Mouse (Mus musculus) spleen, adult 2 months (tissue): ENCODE results near the gene Ankrd27.
A peak's percentile ranks its signal among the peaks of the same experiment; 100 is the strongest.

Experiments
- CTCF ChIP-seq: fragments of 200-500 bp; IDR thresholded peaks from 2 replicates; pipeline ENCODE4 v1.5.1; 2011; ENCODE audit warnings: mild to moderate bottlenecking, inconsistent platforms; ENCODE audit not compliant: insufficient read depth, insufficient read length, insufficient replicate concordance; ENCODE audit errors: extremely low read depth
- POLR2A ChIP-seq: fragments of 200-500 bp; IDR thresholded peaks from 2 replicates; pipeline ENCODE4 v1.6.1; 2011; ENCODE audit warnings: low read depth, low read length, inconsistent platforms

DNA sequence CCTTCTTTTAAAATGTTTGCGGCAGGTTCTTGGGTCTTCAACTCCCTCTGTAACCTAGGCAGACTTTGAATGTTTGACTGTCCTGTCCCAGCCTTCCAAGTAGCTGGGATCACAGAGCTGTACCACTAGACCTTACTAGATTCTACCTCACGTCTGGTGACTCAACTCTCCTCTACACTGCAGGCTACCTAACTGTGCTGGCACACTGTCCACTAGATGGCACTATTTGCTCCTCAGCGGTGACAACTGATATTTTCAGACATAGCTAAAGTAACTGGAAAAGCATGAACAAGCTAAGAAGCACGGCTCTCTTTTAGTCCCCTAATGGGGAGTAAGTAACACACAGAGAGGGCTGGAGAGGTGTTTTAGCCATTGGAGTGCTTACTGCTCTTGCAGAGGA lies 40.2 kb upstream of the Ankrd27 start:
- TF ChIP-seq CTCF = peak; percentile 61; the same call in 1 of the 2 replicates
- TF ChIP-seq POLR2A = no peak
